Mouse (Mus musculus): ENCODE results near the gene Btbd11.

DNA sequence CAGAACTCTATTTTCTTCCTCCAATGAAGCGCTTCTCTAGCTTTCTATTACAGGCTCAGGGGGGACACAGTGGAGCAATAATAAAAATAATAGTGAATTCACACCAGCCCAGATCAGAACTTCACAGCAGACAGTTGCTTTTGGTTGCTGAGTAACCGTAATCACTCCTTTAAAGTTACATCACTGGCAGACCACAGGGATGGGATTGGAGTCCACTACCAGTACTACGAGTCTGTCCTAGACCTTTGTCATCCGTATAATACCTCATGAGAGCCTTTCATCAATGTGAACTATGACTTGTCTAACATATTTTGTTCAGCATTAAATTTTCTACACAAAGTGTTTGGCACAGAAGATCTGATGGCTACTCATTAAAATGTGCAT, 35.0 kb downstream of the Btbd11 start:
- TF ChIP-seq CTCF (IDR thresholded peaks at IDR 0.05; ENCODE audit: extremely low read depth, insufficient read length, insufficient replicate concordance, low read depth, low read length) = no peak
- no peak for TF ChIP-seq POLR2A (IDR thresholded peaks at IDR 0.05; ENCODE audit: low read depth, low read length)

Measured in small intestine, adult 2 months (tissue).